Mouse (Mus musculus) yolk sac, embryonic 10.5 days (tissue): ENCODE results near the gene Tenm4.
"Not testable (repeated sequence)": the region's sequence is repeated elsewhere in the genome, so short reads cannot be mapped to it uniquely, and the experiment has no call there.

Source experiments
- DNase-seq: peaks from one replicate; pipeline ENCODE4 v3.0.0-alpha.2; 2017; ENCODE audit warnings: low spot score

Gene Tenm4

GRCm38 (mm10) chr7:96903088-96903985 is 732.3 kb downstream of the Tenm4 start:
- no peak for DNase-seq

- DNase-seq: no peak
These were observed 733.4 kb downstream of the Tenm4 start for GRCm38 (mm10) chr7:96904442-96904841.

GRCm38 (mm10) chr7:96904936-96905335 is 733.9 kb downstream of the Tenm4 start:
- DNase-seq: no peak

- DNase-seq: no peak
These were observed 734.4 kb downstream of the Tenm4 start for GRCm38 (mm10) chr7:96905422-96905821.

GRCm38 (mm10) chr7:96906216-96906615 is 735.2 kb downstream of the Tenm4 start:
- no peak for DNase-seq

- DNase-seq: no peak
These were observed 737.1 kb downstream of the Tenm4 start for GRCm38 (mm10) chr7:96907971-96908680.

GRCm38 (mm10) chr7:96909856-96910255 is 738.8 kb downstream of the Tenm4 start:
- DNase-seq: no peak

- no peak for DNase-seq
These were observed 739.4 kb downstream of the Tenm4 start for GRCm38 (mm10) chr7:96910310-96910960.

- DNase-seq: peak; percentile 70
These were observed 743.0 kb downstream of the Tenm4 start for GRCm38 (mm10) chr7:96914031-96914430.

- DNase-seq: peak; percentile 53
These were observed 744.5 kb downstream of the Tenm4 start for GRCm38 (mm10) chr7:96915452-96916105.

- no peak for DNase-seq
These were observed 749.5 kb downstream of the Tenm4 start for GRCm38 (mm10) chr7:96920447-96921095.

- DNase-seq: no peak
These were observed 751.9 kb downstream of the Tenm4 start for GRCm38 (mm10) chr7:96922927-96923326.

GRCm38 (mm10) chr7:96943715-96944377 is 772.8 kb downstream of the Tenm4 start:
- no peak for DNase-seq

- not testable (repeated sequence) for DNase-seq
These were observed 775.5 kb downstream of the Tenm4 start for GRCm38 (mm10) chr7:96946501-96946900.

- DNase-seq: peak; percentile 93
These were observed 780.4 kb downstream of the Tenm4 start, which contains the start of gene Nars2 for GRCm38 (mm10) chr7:96951281-96952051. Nars2 (plus strand) TSS chr7:96951505.

GRCm38 (mm10) chr7:96952094-96952493 is 781.0 kb downstream of the Tenm4 start:
- DNase-seq: no peak

- no peak for DNase-seq
These were observed 788.1 kb downstream of the Tenm4 start for GRCm38 (mm10) chr7:96959168-96959567.
